Mouse (Mus musculus) cerebellum, postnatal 10 days (tissue): Measurements from ENCODE around the gene Cep131.
A peak's percentile ranks its signal among the peaks of the same experiment; 100 is the strongest.

Experiments
- DNase-seq, 2 experiments: peaks; one replicate each; pipeline ENCODE4 v3.0.0; 2021; ENCODE audit warnings: mixed read lengths in 2 of 2

Gene Cep131

DNA sequence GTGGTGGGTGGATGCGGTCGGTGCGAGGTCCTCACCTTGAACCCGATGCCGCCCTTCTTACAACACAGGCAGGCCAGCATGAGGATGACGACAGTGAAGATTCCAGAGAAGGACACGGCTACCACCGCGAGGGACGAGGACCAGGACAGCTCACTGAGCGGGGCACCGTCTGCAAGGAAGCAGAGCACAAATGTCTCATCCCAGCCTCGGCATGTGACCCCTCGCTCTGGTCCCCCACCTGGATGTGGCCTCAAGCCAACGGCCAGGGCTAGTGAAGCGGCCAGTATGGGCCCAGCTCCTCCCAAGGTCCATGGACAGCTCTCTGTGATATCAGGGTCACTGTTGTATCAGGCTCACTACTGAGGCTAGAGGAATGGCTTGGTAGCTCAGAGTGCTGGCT lies 65.3 kb downstream of the Cep131 start:
- peak; percentile 62 to 66 for DNase-seq

DNA sequence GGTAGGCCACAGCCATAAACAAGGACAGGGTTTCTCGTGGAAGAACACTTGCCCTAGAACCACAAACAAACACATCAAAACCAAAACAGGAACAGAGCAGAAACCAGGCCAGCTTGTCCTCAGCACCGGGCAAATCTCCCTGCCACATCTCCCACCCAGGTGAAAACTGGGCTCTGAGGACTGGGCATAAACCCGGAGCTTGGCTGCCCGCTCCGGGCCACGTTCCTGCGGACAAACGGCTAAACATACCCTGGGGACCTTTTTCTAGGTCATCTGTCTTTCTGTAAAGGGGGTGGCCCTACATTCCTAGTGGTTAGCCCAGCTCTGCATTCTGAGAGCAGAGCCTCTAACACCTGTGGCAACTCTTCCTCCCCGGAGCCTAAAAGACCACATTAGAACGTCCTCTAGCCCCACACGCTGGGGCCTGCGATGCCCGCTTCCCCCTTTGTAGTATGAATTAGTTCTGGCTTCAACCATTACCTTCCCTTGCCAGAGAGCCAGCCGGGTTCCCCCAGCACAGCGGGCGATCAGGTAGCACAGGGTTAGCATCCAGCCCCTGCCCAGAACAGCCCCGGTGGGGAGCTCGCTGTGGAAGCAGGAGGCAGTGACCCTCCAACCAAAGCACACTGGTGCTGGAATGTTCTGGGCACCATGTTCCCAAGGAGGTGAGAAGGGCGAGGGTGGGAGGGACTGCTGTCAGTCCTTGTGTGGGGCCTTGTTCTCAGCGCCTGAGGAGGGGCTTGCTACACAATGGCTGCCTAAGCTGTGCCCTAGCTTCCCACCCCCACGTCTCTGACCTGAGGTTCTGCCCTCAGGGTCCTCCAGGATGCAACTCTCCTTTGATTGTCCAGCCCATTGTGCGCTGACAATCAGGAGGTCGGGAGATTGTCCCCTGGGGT lies 66.8 kb downstream of the Cep131 start:
- DNase-seq: no peak

- DNase-seq: peak in 1 of 2 experiments; percentile 49
These were observed 69.6 kb downstream of the Cep131 start for GRCm38 (mm10) chr11:120017011-120017410.

DNA sequence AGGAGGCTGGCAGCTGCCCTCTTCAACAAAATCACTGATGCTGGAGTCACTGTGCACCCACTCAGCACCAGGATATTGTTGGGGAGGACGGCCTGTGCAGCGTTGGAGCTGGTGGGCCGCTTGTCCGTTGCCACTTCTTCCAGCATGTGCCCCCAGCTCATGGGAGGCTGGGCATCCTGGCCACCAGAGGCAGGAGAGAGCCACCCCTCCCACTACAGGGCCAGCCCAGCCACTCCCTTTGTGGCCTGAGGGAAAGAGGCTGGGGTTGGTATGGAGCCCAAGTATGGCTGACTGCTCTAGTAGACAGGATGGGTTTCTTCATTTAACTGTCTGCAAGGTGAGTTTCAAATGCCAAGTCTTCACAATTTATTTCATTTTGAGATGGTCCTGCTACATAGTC lies 71.9 kb downstream of the Cep131 start:
- no peak for DNase-seq
